Mouse (Mus musculus) thymus, postnatal 0 days (tissue): ENCODE data around the gene Ap5b1. TPM values are rescaled to one million over a fixed set of nuclear protein-coding genes. Genes with fewer than 3 reads are reported as not detected.

Source experiments
- DNase-seq: peaks from one replicate; pipeline ENCODE4 v3.0.0-alpha.2; 2015; ENCODE audit warnings: low spot score
- polyA plus RNA-seq: library from polyadenylated mRNA; unstranded; fragments of >200 nt; fragmentation: Nextera tagmentation; extraction: Ambion mirVana; gene quantifications from 2 replicates; pipeline ENCODE4 v1.2.1, GENCODE M21; 2015

Gene Ap5b1
- polyA plus RNA-seq, result 8.9 and 9.8 TPM in 2 replicates

- peak; percentile 89 for DNase-seq
These were observed at the start of gene Ap5b1 for GRCm38 (mm10) chr19:5567534-5568469. Ap5b1 (plus strand) TSS chr19:5568025.

- DNase-seq, result no peak
These were observed 49.1 kb upstream of the Ap5b1 start for GRCm38 (mm10) chr19:5518721-5519120.

- no peak for DNase-seq
These were observed 42.6 kb upstream of the Ap5b1 start for GRCm38 (mm10) chr19:5525204-5525603.

- DNase-seq, result peak; percentile 88
These were observed 38.3 kb upstream of the Ap5b1 start for GRCm38 (mm10) chr19:5529325-5530137.

GRCm38 (mm10) chr19:5530138-5530524 lies 37.7 kb upstream of the Ap5b1 start:
- no peak for DNase-seq

- DNase-seq, result peak; percentile 16
These were observed 35.3 kb upstream of the Ap5b1 start for GRCm38 (mm10) chr19:5532520-5532919.

- DNase-seq, result no peak
These were observed 29.0 kb upstream of the Ap5b1 start for GRCm38 (mm10) chr19:5538786-5539185.

GRCm38 (mm10) chr19:5543362-5543761 lies 24.5 kb upstream of the Ap5b1 start:
- DNase-seq, result no peak

GRCm38 (mm10) chr19:5544031-5544430 lies 23.8 kb upstream of the Ap5b1 start:
- DNase-seq, result no peak

- no peak for DNase-seq
These were observed 20.3 kb upstream of the Ap5b1 start for GRCm38 (mm10) chr19:5547471-5548056.

- no peak for DNase-seq
These were observed 14.0 kb upstream of the Ap5b1 start for GRCm38 (mm10) chr19:5553802-5554201.

GRCm38 (mm10) chr19:5554212-5554611 lies 13.6 kb upstream of the Ap5b1 start:
- DNase-seq, result no peak

GRCm38 (mm10) chr19:5558169-5558568 lies 9.7 kb upstream of the Ap5b1 start:
- DNase-seq, result no peak

- DNase-seq, result no peak
These were observed 9.1 kb upstream of the Ap5b1 start for GRCm38 (mm10) chr19:5558770-5559169.

GRCm38 (mm10) chr19:5559229-5559628 lies 8.6 kb upstream of the Ap5b1 start:
- DNase-seq, result no peak

- no peak for DNase-seq
These were observed 8.0 kb upstream of the Ap5b1 start for GRCm38 (mm10) chr19:5559631-5560456.

GRCm38 (mm10) chr19:5560457-5561041 lies 7.3 kb upstream of the Ap5b1 start, which contains the start of gene Ovol1:
Ovol1 (minus strand) TSS chr19:5560646.
- DNase-seq, result no peak

GRCm38 (mm10) chr19:5561252-5561790 lies 6.5 kb upstream of the Ap5b1 start:
- DNase-seq, result no peak

- no peak for DNase-seq
These were observed 5.9 kb upstream of the Ap5b1 start for GRCm38 (mm10) chr19:5561886-5562285.

GRCm38 (mm10) chr19:5562776-5563175 lies 5.0 kb upstream of the Ap5b1 start:
- no peak for DNase-seq
